Mouse (Mus musculus) layer of hippocampus, adult 8-10 months (tissue): Measurements from ENCODE around the gene Rab8a. TPM values are rescaled to one million over a fixed set of nuclear protein-coding genes. Genes with fewer than 3 reads are reported as not detected.
A peak's percentile ranks its signal among the peaks of the same experiment; 100 is the strongest.
"Not testable (repeated sequence)": the region's sequence is repeated elsewhere in the genome, so short reads cannot be mapped to it uniquely, and the experiment has no call there.

Experiments
- DNase-seq, 2 experiments: peaks; one replicate each; pipeline ENCODE4 v3.0.0; 2022; ENCODE audit warnings: low spot score in 2 of 2
- total RNA-seq, 4 experiments: library from RNA; stranded (reverse); gene quantifications; 2 replicates each; pipeline ENCODE4 v1.2.4; 2022

The Rab8a gene
- 10 to 100 TPM; 32.2 to 40.7 (median 37.0) TPM for total RNA-seq

- peak; percentile 100 for DNase-seq
These were observed at the start of gene Rab8a for GRCm38 (mm10) chr8:72160707-72161697. Rab8a (plus strand) TSS chr8:72161200.

- DNase-seq, result no peak
These were observed 48.5 kb upstream of the Rab8a start for GRCm38 (mm10) chr8:72112486-72112885.

DNA sequence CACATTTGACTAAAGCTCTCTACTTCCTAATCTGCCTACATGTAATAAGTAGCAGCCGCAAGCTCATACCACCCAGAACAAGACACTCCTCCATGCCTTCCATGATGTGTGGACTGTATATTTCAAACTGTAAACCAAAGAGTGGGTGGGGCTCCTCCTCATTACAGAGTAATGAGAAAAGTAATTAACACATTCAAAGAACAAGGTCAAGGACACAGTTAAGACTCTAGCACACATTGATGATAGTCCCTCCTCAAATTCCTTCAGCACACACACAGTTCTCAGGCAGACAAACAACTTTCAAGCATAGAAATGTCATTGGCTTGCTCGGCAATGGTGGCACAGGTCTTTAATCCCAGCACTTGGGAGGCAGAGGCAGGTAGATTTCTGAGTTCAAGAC, 45.8 kb upstream of the Rab8a start:
- no peak for DNase-seq

DNA sequence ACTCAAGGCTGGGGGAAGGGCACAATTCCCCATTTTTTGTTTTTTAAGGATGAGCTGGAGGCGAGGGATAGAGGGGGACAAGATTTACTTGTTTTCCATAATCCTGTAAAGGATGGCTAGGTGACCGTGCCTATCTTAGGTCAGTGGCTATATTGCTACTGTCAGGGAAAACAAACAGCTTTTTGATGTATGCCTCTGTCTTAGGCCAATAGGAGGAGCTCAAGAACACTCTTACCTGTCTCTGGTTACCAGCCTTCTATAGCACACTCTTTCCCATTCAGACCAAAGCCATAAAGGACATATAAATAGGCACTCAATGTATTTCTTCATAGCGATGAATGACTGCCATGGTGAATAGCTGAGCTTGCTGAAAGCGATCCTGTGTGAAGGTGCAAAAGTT, 42.4 kb upstream of the Rab8a start:
- DNase-seq, result no peak

DNA sequence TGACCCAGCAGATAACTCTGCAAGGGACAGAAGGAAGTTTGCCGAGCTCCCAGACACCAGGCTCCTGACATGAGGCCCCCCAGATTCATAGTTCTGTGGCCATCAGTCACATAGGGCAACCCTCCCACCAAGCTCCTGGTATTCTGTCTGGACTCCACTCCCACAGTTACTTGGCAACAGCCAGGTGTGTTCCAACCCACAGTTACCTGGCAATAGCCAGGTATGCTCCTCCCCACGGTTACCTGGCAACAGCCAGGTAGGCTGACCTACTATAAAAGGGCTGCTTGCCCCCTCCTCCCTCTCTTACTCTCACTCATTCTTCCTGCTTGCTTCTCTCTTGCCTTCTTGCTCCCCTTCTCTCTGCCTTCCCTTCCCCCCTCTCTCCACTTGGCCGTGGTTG, 39.5 kb upstream of the Rab8a start:
- not testable (repeated sequence) for DNase-seq

- DNase-seq, result no peak
These were observed 39.0 kb upstream of the Rab8a start for GRCm38 (mm10) chr8:72121997-72122396.

- no peak for DNase-seq
These were observed 33.2 kb upstream of the Rab8a start for GRCm38 (mm10) chr8:72127834-72128233.

- no peak for DNase-seq
These were observed 29.7 kb upstream of the Rab8a start for GRCm38 (mm10) chr8:72131251-72131650.

GRCm38 (mm10) chr8:72131901-72132300, 29.1 kb upstream of the Rab8a start:
- no peak for DNase-seq

GRCm38 (mm10) chr8:72132417-72132816, 28.6 kb upstream of the Rab8a start:
- no peak for DNase-seq

- DNase-seq, result no peak
These were observed 28.1 kb upstream of the Rab8a start for GRCm38 (mm10) chr8:72132891-72133290.

DNA sequence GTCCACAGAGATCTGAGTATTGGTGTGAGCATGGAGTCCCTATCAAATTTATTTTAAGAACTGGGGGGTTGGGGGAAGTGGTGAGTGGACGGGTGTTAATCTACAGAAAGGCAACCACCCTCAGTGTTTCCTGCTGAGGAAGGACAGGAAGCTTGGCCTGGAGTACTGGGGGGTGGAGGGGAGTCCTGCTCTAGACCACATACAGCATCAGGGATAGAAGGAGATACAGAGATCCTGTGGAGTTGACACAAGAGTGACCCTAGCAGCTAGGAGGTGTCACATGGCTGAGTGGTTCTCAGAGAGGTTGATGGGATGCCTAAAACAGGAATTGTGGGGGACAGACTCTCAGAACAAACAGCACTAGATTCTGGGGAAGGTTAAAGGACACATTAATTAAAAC, 27.5 kb upstream of the Rab8a start:
- DNase-seq, result no peak

- DNase-seq, result peak in 1 of 2 experiments; percentile 16
These were observed 26.1 kb upstream of the Rab8a start, which contains the start of gene Tpm4 for GRCm38 (mm10) chr8:72134756-72135445. Tpm4 (plus strand) TSS chr8:72134975.

DNA sequence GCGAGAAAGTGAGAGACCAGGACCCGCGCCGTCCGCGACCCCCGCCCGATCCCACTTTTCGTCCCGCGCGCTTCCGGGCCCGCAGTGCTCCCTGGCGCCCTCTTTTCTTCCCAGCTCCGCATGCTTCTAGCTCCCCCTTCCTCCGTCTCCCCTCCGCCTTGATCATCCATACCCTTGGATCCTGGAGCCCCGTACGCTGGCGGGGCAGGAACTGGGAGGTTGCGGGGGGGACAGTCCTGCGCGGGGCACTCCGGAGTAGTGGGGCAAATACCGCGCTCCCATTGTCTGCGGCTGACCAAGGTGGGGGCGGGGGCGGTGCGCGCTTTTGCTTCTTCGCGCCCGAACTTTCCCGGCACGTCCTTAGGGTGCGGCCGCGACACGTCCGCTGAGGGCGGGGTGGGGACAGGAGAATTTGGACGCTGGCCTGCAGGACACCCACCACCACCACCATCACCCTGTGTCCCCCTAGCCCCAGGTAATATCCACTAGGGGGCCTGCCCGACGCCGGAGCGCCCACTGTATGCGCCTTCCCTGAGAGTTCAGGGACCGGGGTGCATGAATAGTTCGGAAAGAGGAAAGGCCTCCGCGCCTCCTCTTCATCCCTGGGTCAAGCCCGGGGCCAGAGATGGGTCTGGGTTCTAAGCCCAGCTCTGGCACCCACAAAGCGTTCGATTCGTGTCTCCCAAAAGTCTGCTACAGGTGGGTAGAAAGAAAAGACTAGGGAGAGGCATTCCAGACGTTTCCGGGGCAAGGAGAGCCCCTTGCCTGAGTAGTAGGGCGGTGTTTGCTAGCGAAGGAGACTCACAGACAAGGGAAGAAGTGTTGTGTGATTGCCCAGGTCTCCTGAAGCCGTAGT, 25.3 kb upstream of the Rab8a start:
- DNase-seq, result no peak

DNA sequence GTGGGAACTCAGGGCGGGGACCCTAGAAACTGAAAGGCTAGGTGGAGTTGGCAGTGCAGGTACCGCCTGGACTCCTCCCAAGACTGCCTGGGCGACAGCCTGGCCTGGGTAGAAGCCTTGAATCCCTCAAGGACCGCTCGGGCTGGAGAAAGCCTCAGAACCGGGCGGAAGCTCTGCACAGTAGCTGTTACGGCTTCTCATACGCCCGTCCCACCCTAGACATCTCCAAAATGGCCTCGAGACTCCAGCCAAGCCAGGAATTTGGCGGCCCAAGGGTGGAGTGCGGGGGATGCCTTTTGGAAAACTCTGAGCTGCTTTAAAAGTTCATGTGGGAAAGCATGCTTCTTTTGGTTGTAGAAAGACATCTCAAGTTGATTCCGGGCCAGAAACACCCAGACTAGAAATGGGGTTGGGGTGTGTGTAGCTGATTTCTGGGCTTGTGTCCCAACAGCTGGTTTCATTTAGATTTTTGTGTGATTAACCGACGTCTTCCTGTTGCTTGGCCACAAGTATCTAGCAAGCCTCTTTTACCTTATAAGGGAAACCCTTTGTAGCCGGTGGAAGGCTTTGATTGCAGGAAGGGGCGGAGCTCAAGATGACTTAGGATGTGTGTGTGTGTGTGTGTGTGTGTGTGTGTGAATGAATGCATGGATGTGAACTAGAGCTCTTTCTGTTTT, 24.6 kb upstream of the Rab8a start:
- DNase-seq, result no peak

- no peak for DNase-seq
These were observed 23.6 kb upstream of the Rab8a start for GRCm38 (mm10) chr8:72137431-72137830.

DNA sequence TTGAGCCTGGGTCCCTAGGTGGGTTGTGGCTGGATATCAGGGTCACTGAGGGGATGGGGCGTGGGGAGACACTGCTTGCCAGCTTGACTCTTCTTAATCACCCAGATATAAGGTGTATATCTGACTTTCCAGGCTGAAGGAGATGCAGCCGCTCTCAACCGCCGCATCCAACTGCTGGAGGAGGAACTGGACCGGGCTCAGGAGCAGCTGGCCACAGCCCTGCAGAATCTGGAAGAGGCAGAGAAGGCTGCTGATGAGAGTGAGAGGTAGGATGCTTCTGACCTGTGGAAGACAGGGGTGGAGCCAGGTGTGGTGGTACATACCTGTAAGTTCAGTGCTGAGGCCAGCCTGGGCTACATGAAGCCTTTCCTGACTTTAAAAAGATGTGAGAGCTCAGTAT, 22.5 kb upstream of the Rab8a start:
- DNase-seq, result no peak

DNA sequence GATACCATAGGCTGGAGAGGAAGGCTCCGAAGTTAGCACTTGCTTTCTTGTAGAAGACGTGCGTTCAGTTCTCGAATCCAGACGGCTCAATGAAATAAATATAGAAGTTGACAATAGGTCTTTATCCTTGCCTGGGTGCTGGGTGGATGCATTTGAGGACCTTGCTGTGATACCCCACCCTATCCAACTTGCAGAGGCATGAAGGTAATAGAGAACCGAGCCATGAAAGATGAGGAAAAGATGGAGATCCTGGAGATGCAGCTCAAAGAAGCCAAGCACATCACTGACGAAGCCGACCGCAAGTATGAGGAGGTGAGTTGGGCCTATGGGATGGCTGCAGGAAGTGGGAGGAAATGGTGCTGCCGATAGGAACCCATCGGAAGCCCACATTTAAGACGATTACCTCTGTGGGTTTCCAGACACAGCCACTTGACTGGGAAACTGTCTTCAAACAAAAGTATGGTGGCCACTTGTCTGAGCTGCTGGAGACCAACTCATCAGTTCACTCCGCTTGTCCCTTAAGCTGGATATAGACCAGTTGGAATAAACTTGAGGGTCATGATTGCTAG, 17.7 kb upstream of the Rab8a start:
- no peak for DNase-seq

- no peak for DNase-seq
These were observed 16.5 kb upstream of the Rab8a start for GRCm38 (mm10) chr8:72144345-72144975.

- DNase-seq, result no peak
These were observed 15.5 kb upstream of the Rab8a start for GRCm38 (mm10) chr8:72145511-72145910.
